Mouse (Mus musculus) olfactory bulb, adult 2 months (tissue): ENCODE results near the gene Slc9a8.
A peak's percentile ranks its signal among the peaks of the same experiment; 100 is the strongest.

Experiments
- CTCF ChIP-seq: fragments of 200-500 bp; IDR thresholded peaks from 2 replicates; pipeline ENCODE4 v1.5.1; 2012; ENCODE audit warnings: low read depth, mild to moderate bottlenecking, low read length, moderate library complexity; ENCODE audit not compliant: insufficient read depth
- POLR2A ChIP-seq: fragments of 200-500 bp; IDR thresholded peaks from 2 replicates; pipeline ENCODE4 v1.6.1; 2012; ENCODE audit warnings: mild to moderate bottlenecking, low read depth, low read length, moderate library complexity; ENCODE audit not compliant: insufficient read depth

DNA sequence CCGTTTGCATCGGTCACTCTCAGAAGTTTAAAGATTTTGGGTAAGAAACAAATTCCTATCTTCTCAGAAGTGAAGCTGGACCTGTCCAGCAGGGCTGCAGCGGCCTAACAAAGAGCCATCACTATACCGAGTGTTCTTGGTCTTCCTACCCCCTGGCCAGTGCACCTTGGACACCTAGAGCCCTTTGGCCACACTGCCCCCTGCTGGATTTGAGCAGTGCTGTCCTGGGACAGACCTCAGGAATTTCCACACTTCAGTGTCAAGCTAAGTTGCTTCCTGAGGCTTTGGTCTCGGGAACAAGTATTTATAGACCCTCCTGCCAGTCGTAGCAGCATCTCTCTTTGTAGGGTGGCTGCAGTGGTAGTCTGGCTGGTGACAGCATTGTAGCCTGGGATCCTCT, 41.4 kb downstream of the Slc9a8 start:
- TF ChIP-seq CTCF (0 out of 2 replicates have a peak, but pooled peaks have one; percentile 35), POLR2A (no peak)
